Mouse (Mus musculus) heart, postnatal 0 days (tissue): ENCODE data around the gene Syngap1. TPM values are rescaled to one million over a fixed set of nuclear protein-coding genes. Genes with fewer than 3 reads are reported as not detected.

Experiments
- ATAC-seq: fragments of 200-750 bp; cut with Nextera tagmentation; 2 replicates; pipeline ENCODE4 v1.8.0; 2017; ENCODE audit warnings: low read depth, moderate number of reproducible peaks, moderate library complexity; ENCODE audit not compliant: insufficient read depth
- DNase-seq: peaks from one replicate; pipeline ENCODE4 v3.0.0-alpha.2; 2016; ENCODE audit warnings: low spot score
- H3K27ac ChIP-seq: fragments of 300-500 bp; sonication (generic); 2 replicates; pipeline ENCODE4 v1.5.1; 2014; ENCODE audit warnings: low read depth, mild to moderate bottlenecking
- H3K27me3 ChIP-seq: fragments of 300-500 bp; sonication (generic); 2 replicates; pipeline ENCODE4 v1.6.1; 2014; ENCODE audit warnings: low read length, mixed read lengths; ENCODE audit not compliant: control insufficient read depth, insufficient read depth
- H3K36me3 ChIP-seq: fragments of 300-500 bp; sonication (generic); replicated peaks from 2 replicates; pipeline ENCODE4 v1.6.1; 2014; ENCODE audit warnings: low read length, mixed read lengths; ENCODE audit not compliant: control insufficient read depth, insufficient read depth
- H3K4me1 ChIP-seq: fragments of 300-500 bp; sonication (generic); 2 replicates; pipeline ENCODE4 v1.6.1; 2014; ENCODE audit warnings: antibody characterized with exemption; ENCODE audit not compliant: control insufficient read depth, insufficient read depth
- H3K4me2 ChIP-seq: fragments of 300-500 bp; sonication (generic); 2 replicates; pipeline ENCODE4 v1.6.1; 2014; ENCODE audit warnings: low read depth, mild to moderate bottlenecking, low read length, moderate library complexity
- H3K4me3 ChIP-seq: fragments of 300-500 bp; sonication (generic); 2 replicates; pipeline ENCODE4 v1.5.1; 2014; ENCODE audit warnings: low read depth, low read length
- H3K9ac ChIP-seq: fragments of 300-500 bp; sonication (generic); replicated peaks from 2 replicates; pipeline ENCODE4 v1.6.1; 2014; ENCODE audit warnings: low read depth, low read length, mixed read lengths
- H3K9me3 ChIP-seq: fragments of 300-500 bp; sonication (generic); replicated peaks from 2 replicates; pipeline ENCODE4 v1.6.1; 2016; ENCODE audit warnings: low read length; ENCODE audit not compliant: control insufficient read depth
- CTCF ChIP-seq: IDR thresholded peaks from 2 replicates; pipeline ENCODE4 v1.5.1; 2016; ENCODE audit warnings: antibody characterized with exemption, control low read depth, low read depth
- EP300 ChIP-seq: IDR thresholded peaks from 2 replicates; pipeline ENCODE4 v1.6.1; 2016; ENCODE audit warnings: antibody characterized with exemption, low read depth
- WGBS: fragments of 180-500 bp; shearing (Covaris S2); extraction: QIAGEN DNeasy Blood & Tissue Kit; methylation state at CpG from one replicate; pipeline ENCODE4 v1.1.7; 2014; 5-methylcytosine and 5-hydroxymethylcytosine counted together
- polyA plus RNA-seq: library from polyadenylated mRNA; unstranded; fragments of >200 nt; fragmentation: Nextera tagmentation; extraction: Ambion mirVana; gene quantifications from 2 replicates; pipeline ENCODE4 v1.2.1, GENCODE M21; 2015
- total RNA-seq: library from RNA; depleted of rRNA; stranded (reverse); fragments of >200 nt; gene quantifications from 2 replicates; pipeline ENCODE4 v1.2.3, GENCODE M21; 2014; ENCODE audit warnings: low replicate concordance; rRNA removed

The Syngap1 gene
- 4.3 and 6.6 TPM in 2 replicates for total RNA-seq
- 0.41 and 0.45 TPM in 2 replicates for polyA plus RNA-seq

DNA sequence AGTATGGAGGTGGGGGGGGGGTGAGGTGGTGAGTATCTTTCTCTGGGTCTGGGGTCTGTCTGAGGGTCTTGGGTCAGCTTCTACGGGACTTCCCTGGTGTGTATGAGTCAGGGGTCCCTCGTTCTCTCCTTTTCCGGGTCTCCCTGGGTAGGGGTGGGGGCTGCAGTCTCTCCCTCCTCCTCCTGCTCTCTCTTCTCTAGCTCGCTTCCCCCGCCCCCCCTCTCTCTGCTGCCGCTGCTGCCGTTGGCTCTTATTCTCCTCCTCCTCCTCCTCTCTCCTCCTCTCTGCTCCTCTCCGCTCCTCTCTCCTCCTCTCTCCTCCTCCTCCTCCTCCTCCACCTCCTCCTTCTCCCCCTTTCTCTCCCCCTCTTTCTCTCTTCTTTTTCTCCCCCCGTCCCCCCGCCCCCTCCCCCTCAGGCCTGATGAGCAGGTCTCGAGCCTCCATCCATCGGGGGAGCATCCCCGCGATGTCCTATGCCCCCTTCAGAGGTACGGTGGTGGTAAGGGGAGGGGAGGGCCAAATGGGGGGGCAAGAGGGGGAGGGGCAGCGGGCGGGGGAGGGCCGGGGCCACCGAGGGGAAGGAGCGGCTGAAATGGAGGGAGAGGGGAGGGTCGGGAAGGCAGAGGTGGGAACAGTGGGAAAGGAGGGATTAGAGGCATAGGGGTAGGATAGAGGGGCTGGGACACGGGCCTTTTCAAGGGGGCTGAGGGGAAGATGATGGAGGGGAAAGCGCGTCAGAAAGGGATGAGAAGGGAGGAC is at the start of gene Syngap1:
Gene Syngap1, plus strand, starts transcription at position 223 of the 759 bp plus-strand sequence.
- TF ChIP-seq EP300 (no peak), CTCF (no peak)
- Histone ChIP-seq H3K27me3 (no peaks in the 10 kb centered on the region), H3K9ac (peak within 1 kb of the TSS; percentile 57; the same call in 1 of the 2 replicates), H3K4me2 (peak within 1 kb of the TSS; percentile 64), H3K4me1 (peaks cover 12% of the 10 kb centered on the region), H3K4me3 (peak within 1 kb of the TSS; percentile 82), H3K27ac (peak within 1 kb of the TSS; percentile 89), H3K36me3 (peaks cover 5% of the 10 kb centered on the region), H3K9me3 (no peaks in the 10 kb centered on the region)
- DNase-seq (no peak), ATAC-seq (no peak)
- 3% methylated on average over 20 of the region's 24 CpGs for WGBS

DNA sequence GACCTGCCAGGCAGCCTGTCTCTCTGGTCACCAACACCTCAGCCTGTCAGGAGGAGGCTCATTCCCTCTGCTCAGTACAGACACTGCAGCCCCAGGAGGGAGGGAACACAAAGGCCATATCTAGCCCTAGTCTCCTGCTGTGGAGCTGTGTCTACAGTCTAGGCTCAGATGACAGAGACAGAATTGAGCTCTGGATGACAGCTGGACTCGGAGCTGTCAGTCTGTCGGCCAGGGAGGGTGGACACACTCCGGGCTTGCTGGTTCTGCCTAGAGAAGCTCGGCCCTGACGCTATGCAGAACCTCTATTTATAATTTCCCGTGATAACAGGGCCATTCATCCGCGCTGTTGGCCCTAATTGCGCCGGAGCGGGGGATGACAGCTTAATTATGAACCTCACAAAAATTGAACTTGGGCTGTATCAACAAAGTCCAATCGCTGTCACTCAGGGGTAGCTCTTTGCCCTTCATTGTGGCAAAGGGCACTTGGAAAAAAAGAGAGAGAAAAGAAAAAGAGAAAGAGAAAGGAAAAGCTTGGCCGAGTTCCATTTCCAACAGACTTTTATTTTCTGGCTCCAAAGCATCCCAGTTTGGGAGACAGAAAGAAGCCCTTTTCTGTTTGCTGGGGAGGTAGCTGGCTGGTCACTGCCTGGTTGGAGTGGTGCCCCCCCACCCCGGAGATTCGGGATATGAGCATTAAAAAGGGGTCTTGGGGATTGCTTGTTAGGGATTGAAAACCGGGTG is 48.2 kb upstream of the Syngap1 start:
- peak overlapping the region; percentile 37 for H3K4me3 ChIP-seq
- H3K9ac ChIP-seq, result peak overlapping the region; percentile 18; the same call in 1 of the 2 replicates
- no peaks in the 10 kb centered on the region for H3K9me3 ChIP-seq
- H3K27ac ChIP-seq, result peak overlapping the region; percentile 86
- ATAC-seq, result peak; percentile 82
- TF ChIP-seq CTCF, result no peak
- no peak for TF ChIP-seq EP300
- peaks cover 31% of the 10 kb centered on the region for H3K4me1 ChIP-seq
- DNase-seq, result peak; percentile 69
- H3K27me3 ChIP-seq, result no peaks in the 10 kb centered on the region
- WGBS, result 11% methylated on average over 16 of the region's 16 CpGs
- H3K36me3 ChIP-seq, result no peaks in the 10 kb centered on the region
- H3K4me2 ChIP-seq, result peak overlapping the region; percentile 54

DNA sequence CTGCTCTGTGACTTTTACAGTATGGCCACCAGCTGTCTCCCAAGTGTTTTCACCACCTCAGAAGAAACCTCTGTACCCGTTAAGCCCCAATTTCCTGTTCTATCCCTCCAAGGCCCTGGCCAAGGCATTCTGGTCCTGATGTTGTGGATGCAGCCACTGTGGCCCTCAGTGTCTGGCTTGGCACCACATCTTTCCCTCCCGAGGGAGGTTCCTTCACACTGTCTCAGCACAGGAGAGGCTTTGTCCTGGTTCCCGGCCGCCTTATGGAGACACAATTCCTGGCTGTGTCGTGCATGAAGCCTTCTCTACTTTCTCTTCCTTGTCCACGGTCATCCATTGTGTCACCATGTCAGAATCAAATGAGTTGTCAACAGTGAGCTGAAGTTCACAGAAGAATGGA is 47.6 kb upstream of the Syngap1 start:
- Histone ChIP-seq H3K9me3 (no peaks in the 10 kb centered on the region), H3K9ac (no peak overlapping the region), H3K4me2 (peak overlapping the region; percentile 54; the same call in 1 of the 2 replicates), H3K27me3 (no peaks in the 10 kb centered on the region), H3K4me1 (peaks cover 24% of the 10 kb centered on the region), H3K4me3 (no peak overlapping the region), H3K27ac (peak overlapping the region; percentile 86), H3K36me3 (no peaks in the 10 kb centered on the region)
- TF ChIP-seq CTCF, result no peak
- DNase-seq (no peak), ATAC-seq (no peak)
- WGBS, result 40% methylated on average over 6 of the region's 6 CpGs

DNA sequence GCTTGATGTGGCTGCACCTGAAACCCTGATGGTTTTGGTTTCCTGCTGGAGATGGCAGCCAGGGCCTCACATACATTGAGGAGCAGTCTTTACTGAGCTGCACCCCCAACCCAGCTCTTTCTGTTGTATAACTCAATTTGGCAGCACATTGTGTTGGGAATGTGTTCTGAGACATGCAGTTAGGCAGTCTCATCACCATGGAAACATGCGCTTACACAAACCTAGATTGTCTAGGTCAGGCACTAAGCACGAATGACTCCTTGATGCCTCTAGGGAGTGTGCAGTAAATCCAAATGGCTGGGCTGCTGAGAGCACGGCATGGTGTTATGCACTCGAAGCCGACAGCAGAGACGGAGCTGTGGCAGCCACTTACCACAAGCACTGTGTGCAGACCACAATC is 46.7 kb upstream of the Syngap1 start:
- H3K4me2 ChIP-seq, result no peak overlapping the region
- no peaks in the 10 kb centered on the region for H3K27me3 ChIP-seq
- no peaks in the 10 kb centered on the region for H3K36me3 ChIP-seq
- H3K4me3 ChIP-seq, result no peak overlapping the region
- peak overlapping the region; percentile 86; the same call in 1 of the 2 replicates for H3K27ac ChIP-seq
- WGBS, result 77% methylated on average over 6 of the region's 6 CpGs
- no peaks in the 10 kb centered on the region for H3K9me3 ChIP-seq
- no peak overlapping the region for H3K9ac ChIP-seq
- peaks cover 22% of the 10 kb centered on the region for H3K4me1 ChIP-seq
- DNase-seq (no peak), ATAC-seq (no peak)
- TF ChIP-seq CTCF, result no peak
- no peak for TF ChIP-seq EP300

DNA sequence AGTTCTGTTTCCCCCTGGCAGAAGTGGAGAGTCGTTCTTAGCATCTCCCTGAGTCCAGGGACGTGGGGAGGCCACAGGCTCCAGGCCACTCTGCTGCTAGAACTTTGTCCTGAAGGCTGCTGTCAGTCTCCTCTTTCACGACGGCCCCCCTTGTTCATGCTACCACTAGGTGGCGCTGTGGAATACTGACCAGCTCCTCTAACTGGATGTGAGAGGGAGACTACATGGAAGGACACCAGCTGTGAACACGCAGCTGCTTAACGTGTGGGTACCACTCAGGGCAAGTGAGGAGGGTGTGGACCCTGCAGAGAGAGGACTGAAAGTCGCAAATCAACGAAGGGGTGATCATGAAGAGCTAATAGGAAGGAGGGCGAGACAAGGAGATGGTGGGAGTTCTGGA is 45.5 kb upstream of the Syngap1 start:
- Histone ChIP-seq H3K4me2 (no peak overlapping the region), H3K27ac (no peak overlapping the region), H3K4me1 (peaks cover 22% of the 10 kb centered on the region), H3K27me3 (no peaks in the 10 kb centered on the region), H3K9me3 (no peaks in the 10 kb centered on the region), H3K9ac (no peak overlapping the region), H3K36me3 (no peaks in the 10 kb centered on the region), H3K4me3 (no peak overlapping the region)
- TF ChIP-seq EP300, result no peak
- TF ChIP-seq CTCF, result peak; percentile 96
- DNase-seq (peak; percentile 66), ATAC-seq (0 out of 2 replicates have a peak, but pooled peaks have one; percentile 24)
- 21% methylated on average over 10 of the region's 10 CpGs for WGBS
